Mouse (Mus musculus): ENCODE data around the gene Gm26897. TPM values are rescaled to one million over a fixed set of nuclear protein-coding genes. Genes with fewer than 3 reads are reported as not detected.

Gm26897 gene
- polyA plus RNA-seq, 1 experiment from 2014 or later, result not detected

GRCm38 (mm10) chr5:111760721-111761480, 27.2 kb downstream of the Gm26897 start:
- peak overlapping the region; percentile 44 for H3K4me2 ChIP-seq
- 22% methylated on average over 10 of the region's 10 CpGs for WGBS

GRCm38 (mm10) chr5:111761574-111761973, 27.9 kb downstream of the Gm26897 start:
- H3K9ac ChIP-seq (ENCODE audit: low read depth, low read length), result no peak overlapping the region
- no peaks in the 10 kb centered on the region for H3K36me3 ChIP-seq (ENCODE audit: control insufficient read depth, insufficient read depth, low read length)
- no peaks in the 10 kb centered on the region for H3K4me1 ChIP-seq (replicated peaks; ENCODE audit: control insufficient read depth, insufficient read depth, low read length)
- WGBS, result 1% methylated on average over 12 of the region's 12 CpGs
- 0 out of 2 replicates have a peak overlapping the region, but pooled peaks have one; percentile 14 for H3K4me3 ChIP-seq (ENCODE audit: low read depth, low read length)
- no peak overlapping the region; the same call in 1 of the 2 replicates for H3K27ac ChIP-seq (ENCODE audit: low read depth, low read length)
- H3K27me3 ChIP-seq (replicated peaks; ENCODE audit: control insufficient read depth, insufficient read depth, low read length), result peaks cover 12% of the 10 kb centered on the region
- ATAC-seq (replicated peaks; ENCODE audit: low FRiP score) (no peak), DNase-seq (ENCODE audit: low spot score) (no peak)
- H3K4me2 ChIP-seq, result peak overlapping the region; percentile 44
- no peaks in the 10 kb centered on the region for H3K9me3 ChIP-seq (ENCODE audit: control insufficient read depth, low read length)

More at GRCm38 (mm10) chr5:111760721-111761480, 27.2 kb downstream of the Gm26897 start:
- Histone ChIP-seq H3K9ac (ENCODE audit: low read depth, low read length) (no peak overlapping the region), H3K4me3 (ENCODE audit: low read depth, low read length) (0 out of 2 replicates have a peak overlapping the region, but pooled peaks have one; percentile 14), H3K4me1 (replicated peaks; ENCODE audit: control insufficient read depth, insufficient read depth, low read length) (no peaks in the 10 kb centered on the region), H3K36me3 (ENCODE audit: control insufficient read depth, insufficient read depth, low read length) (no peaks in the 10 kb centered on the region), H3K9me3 (ENCODE audit: control insufficient read depth, low read length) (no peaks in the 10 kb centered on the region), H3K27ac (ENCODE audit: low read depth, low read length) (no peak overlapping the region), H3K27me3 (replicated peaks; ENCODE audit: control insufficient read depth, insufficient read depth, low read length) (peaks cover 12% of the 10 kb centered on the region)
- DNase-seq (ENCODE audit: low spot score) (no peak), ATAC-seq (replicated peaks; ENCODE audit: low FRiP score) (no peak)

GRCm38 (mm10) chr5:111762085-111762484, 28.4 kb downstream of the Gm26897 start:
- H3K27ac ChIP-seq (ENCODE audit: low read depth, low read length), result peak overlapping the region; percentile 32; the same call in 1 of the 2 replicates
- 8% methylated on average over 17 of the region's 17 CpGs for WGBS
- no peaks in the 10 kb centered on the region for H3K4me1 ChIP-seq (replicated peaks; ENCODE audit: control insufficient read depth, insufficient read depth, low read length)
- ATAC-seq (replicated peaks; ENCODE audit: low FRiP score) (no peak), DNase-seq (ENCODE audit: low spot score) (no peak)
- H3K9me3 ChIP-seq (ENCODE audit: control insufficient read depth, low read length), result no peaks in the 10 kb centered on the region
- H3K9ac ChIP-seq (ENCODE audit: low read depth, low read length), result no peak overlapping the region
- no peaks in the 10 kb centered on the region for H3K36me3 ChIP-seq (ENCODE audit: control insufficient read depth, insufficient read depth, low read length)
- H3K4me2 ChIP-seq, result peak overlapping the region; percentile 44; the same call in 1 of the 2 replicates
- peaks cover 12% of the 10 kb centered on the region for H3K27me3 ChIP-seq (replicated peaks; ENCODE audit: control insufficient read depth, insufficient read depth, low read length)
- no peak overlapping the region for H3K4me3 ChIP-seq (ENCODE audit: low read depth, low read length)

DNA sequence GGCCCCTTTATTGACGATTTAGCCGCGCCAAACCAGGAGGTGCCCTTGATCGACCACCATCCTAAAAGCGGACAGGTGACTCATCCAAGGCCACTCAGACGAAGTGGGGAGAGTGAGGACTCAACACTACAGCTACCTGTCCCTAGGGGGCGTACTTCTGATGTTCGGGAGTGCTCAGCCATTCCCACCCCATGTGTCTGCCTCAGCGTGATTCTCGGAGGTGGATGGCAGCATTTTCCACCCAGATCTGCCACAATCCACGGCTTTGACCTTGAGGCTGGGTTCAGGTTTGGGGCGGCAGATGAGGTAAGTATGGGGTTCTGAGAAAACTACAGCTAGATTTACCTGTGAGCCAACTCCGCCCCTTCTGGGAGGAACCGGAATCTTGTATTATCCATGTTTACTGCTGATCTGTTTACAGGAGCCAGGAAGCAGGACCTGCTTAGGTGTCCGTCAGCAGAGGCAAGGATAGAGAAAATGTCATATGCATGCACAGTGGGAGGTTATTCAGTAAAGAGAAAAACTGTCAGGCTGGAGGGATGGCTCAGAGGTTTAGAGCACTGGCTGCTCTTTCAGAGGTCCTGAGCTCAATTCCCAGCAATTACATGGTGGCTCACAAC, 32.1 kb downstream of the Gm26897 start:
- Histone ChIP-seq H3K9me3 (ENCODE audit: control insufficient read depth, low read length) (no peaks in the 10 kb centered on the region), H3K4me3 (ENCODE audit: low read depth, low read length) (no peak overlapping the region), H3K9ac (ENCODE audit: low read depth, low read length) (no peak overlapping the region), H3K4me2 (no peak overlapping the region), H3K36me3 (ENCODE audit: control insufficient read depth, insufficient read depth, low read length) (no peaks in the 10 kb centered on the region), H3K27ac (ENCODE audit: low read depth, low read length) (no peak overlapping the region), H3K27me3 (replicated peaks; ENCODE audit: control insufficient read depth, insufficient read depth, low read length) (peaks cover 12% of the 10 kb centered on the region), H3K4me1 (replicated peaks; ENCODE audit: control insufficient read depth, insufficient read depth, low read length) (no peaks in the 10 kb centered on the region)
- no peak for ATAC-seq (replicated peaks; ENCODE audit: low FRiP score)
- DNase-seq (ENCODE audit: low spot score), result no peak
- WGBS, result 67% methylated on average over 15 of the region's 15 CpGs

GRCm38 (mm10) chr5:111766696-111767095, 33.0 kb downstream of the Gm26897 start:
- 74% methylated on average over 4 of the region's 4 CpGs for WGBS
- Histone ChIP-seq H3K4me2 (no peak overlapping the region), H3K27ac (ENCODE audit: low read depth, low read length) (no peak overlapping the region), H3K4me3 (ENCODE audit: low read depth, low read length) (no peak overlapping the region), H3K4me1 (replicated peaks; ENCODE audit: control insufficient read depth, insufficient read depth, low read length) (no peaks in the 10 kb centered on the region), H3K9ac (ENCODE audit: low read depth, low read length) (no peak overlapping the region), H3K27me3 (replicated peaks; ENCODE audit: control insufficient read depth, insufficient read depth, low read length) (peaks cover 10% of the 10 kb centered on the region), H3K9me3 (ENCODE audit: control insufficient read depth, low read length) (no peaks in the 10 kb centered on the region), H3K36me3 (ENCODE audit: control insufficient read depth, insufficient read depth, low read length) (no peaks in the 10 kb centered on the region)
- no peak for DNase-seq (ENCODE audit: low spot score)
- no peak for ATAC-seq (replicated peaks; ENCODE audit: low FRiP score)

DNA sequence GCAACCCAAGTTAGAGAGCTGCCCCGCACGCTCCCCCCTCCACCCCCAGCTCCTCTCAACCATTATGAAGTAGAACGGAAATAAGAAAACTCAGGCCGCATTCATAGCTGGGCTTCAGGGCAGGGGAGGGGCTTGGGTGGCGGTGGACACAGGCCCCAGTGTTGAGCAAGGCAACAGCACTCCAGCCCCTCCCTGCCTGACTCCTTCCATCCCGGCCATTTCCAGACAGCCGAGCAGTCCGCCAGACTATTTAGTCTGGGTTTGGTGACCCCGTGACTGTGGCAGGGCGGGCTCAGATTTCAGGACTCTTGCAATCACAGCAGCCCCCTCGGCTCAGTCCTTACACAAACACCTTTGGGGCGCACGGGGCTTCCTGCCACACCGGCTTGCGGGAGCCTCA, 36.5 kb downstream of the Gm26897 start:
- Histone ChIP-seq H3K9me3 (ENCODE audit: control insufficient read depth, low read length) (no peaks in the 10 kb centered on the region), H3K36me3 (ENCODE audit: control insufficient read depth, insufficient read depth, low read length) (no peaks in the 10 kb centered on the region), H3K27ac (ENCODE audit: low read depth, low read length) (0 out of 2 replicates have a peak overlapping the region, but pooled peaks have one; percentile 37), H3K9ac (ENCODE audit: low read depth, low read length) (no peak overlapping the region), H3K4me3 (ENCODE audit: low read depth, low read length) (no peak overlapping the region), H3K4me1 (replicated peaks; ENCODE audit: control insufficient read depth, insufficient read depth, low read length) (0 out of 2 replicates have a peak, but pooled peaks cover 5% of the 10 kb centered on the region), H3K27me3 (replicated peaks; ENCODE audit: control insufficient read depth, insufficient read depth, low read length) (no peaks in the 10 kb centered on the region), H3K4me2 (0 out of 2 replicates have a peak overlapping the region, but pooled peaks have one; percentile 0)
- ATAC-seq (replicated peaks; ENCODE audit: low FRiP score) (peak; percentile 56; the same call in 1 of the 2 replicates), DNase-seq (ENCODE audit: low spot score) (peak; percentile 54)
- WGBS, result 16% methylated on average over 15 of the region's 15 CpGs

DNA sequence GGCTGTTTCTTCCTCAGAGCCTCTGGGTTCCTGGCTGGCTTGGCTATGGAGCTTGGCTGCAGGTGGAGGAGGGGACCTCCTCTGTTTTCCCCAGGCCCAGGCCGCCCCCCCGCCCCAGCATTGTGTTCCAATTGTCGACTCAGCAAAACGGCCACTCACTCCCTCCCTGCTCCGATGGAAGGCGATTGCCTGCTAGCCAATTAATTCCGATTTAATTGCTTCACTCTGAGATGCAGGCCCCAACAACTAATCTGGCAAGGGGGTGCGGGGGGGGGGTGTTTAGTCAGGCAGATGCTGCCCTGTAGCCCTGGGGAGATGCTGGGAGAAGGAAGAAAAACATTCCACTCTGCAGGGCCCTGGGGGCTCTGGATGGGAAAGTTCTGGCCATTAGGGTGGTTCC, 38.4 kb downstream of the Gm26897 start:
- Histone ChIP-seq H3K27ac (ENCODE audit: low read depth, low read length) (peak overlapping the region; percentile 45; the same call in 1 of the 2 replicates), H3K4me3 (ENCODE audit: low read depth, low read length) (no peak overlapping the region), H3K9ac (ENCODE audit: low read depth, low read length) (no peak overlapping the region), H3K27me3 (replicated peaks; ENCODE audit: control insufficient read depth, insufficient read depth, low read length) (no peaks in the 10 kb centered on the region), H3K4me1 (replicated peaks; ENCODE audit: control insufficient read depth, insufficient read depth, low read length) (0 out of 2 replicates have a peak, but pooled peaks cover 5% of the 10 kb centered on the region), H3K4me2 (no peak overlapping the region), H3K9me3 (ENCODE audit: control insufficient read depth, low read length) (no peaks in the 10 kb centered on the region), H3K36me3 (ENCODE audit: control insufficient read depth, insufficient read depth, low read length) (no peaks in the 10 kb centered on the region)
- 45% methylated on average over 8 of the region's 8 CpGs for WGBS
- DNase-seq (ENCODE audit: low spot score) (no peak), ATAC-seq (replicated peaks; ENCODE audit: low FRiP score) (no peak)

DNA sequence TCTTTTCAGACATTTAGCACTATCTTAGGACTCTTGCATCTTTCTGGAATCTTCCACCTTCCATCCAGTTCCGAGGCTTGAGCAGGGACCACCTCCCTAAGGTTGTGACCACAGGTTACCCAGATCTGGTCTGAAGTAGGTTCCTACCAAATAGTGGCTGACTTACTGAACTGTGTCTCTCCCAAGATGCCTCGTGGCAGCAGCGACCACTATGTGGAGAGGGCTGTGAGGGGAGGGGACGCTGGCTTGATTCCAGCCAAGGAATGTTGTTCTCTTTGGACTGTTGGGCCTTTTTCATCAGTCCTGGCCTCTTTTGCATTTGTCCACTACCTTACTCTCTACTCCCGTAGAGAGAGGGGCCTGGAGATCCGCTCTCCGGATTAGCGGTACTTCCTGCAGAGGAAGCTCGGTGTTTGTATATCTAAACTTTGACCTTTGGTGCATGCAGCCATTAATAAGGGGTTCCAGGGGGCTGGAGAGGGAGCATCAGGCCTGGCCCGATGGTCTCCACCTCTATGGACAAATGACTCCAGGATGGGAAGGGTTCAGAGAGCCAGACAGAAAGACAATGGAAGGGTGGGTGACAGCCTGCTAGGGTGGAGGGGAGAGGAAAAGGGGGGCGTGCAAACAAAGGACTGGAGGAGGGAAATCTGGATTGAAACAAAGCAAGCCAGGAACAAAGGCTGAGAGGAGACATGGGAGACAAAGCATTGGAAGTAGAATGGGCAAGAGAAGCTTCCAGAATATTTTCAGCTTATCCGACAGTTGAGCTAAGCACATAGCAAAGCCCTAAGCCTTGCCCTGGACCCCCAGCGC, 39.1 kb downstream of the Gm26897 start:
- Histone ChIP-seq H3K27ac (ENCODE audit: low read depth, low read length) (peak overlapping the region; percentile 45; the same call in 1 of the 2 replicates), H3K4me2 (no peak overlapping the region), H3K9me3 (ENCODE audit: control insufficient read depth, low read length) (no peaks in the 10 kb centered on the region), H3K4me3 (ENCODE audit: low read depth, low read length) (no peak overlapping the region), H3K36me3 (ENCODE audit: control insufficient read depth, insufficient read depth, low read length) (no peaks in the 10 kb centered on the region), H3K9ac (ENCODE audit: low read depth, low read length) (no peak overlapping the region), H3K4me1 (replicated peaks; ENCODE audit: control insufficient read depth, insufficient read depth, low read length) (0 out of 2 replicates have a peak, but pooled peaks cover 5% of the 10 kb centered on the region), H3K27me3 (replicated peaks; ENCODE audit: control insufficient read depth, insufficient read depth, low read length) (no peaks in the 10 kb centered on the region)
- no peak; the same call in 1 of the 2 replicates for ATAC-seq (replicated peaks; ENCODE audit: low FRiP score)
- WGBS, result 41% methylated on average over 13 of the region's 13 CpGs
- no peak for DNase-seq (ENCODE audit: low spot score)
